Mouse (Mus musculus): ENCODE measurements around the gene Dlx5. TPM values are rescaled to one million over a fixed set of nuclear protein-coding genes. Genes with fewer than 3 reads are reported as not detected.

Gene Dlx5
- polyA plus RNA-seq, 1 experiment from 2014 or later = 1.3 TPM

DNA sequence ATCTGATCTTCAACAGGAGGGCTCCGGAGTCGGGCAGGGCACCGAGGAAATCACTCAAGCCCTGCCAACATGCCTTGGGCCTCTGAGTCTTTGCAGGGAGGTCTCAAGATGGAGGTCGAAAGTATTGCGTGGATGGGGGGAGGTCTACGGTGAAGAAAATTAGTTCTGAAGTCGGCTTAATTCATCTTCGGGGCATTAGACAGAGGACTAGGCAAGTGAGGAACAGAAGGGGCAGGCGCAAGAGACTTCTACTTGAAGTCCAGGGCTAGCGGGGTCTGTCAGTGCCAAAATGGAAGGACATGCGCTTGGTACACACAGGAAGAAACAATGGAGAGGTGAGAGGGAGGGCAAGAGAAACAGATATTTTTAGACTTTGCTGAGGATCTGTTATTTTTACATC, 6.7 kb downstream of the Dlx5 start:
- H3K36me3 ChIP-seq (ENCODE audit: control insufficient read depth, insufficient read depth, low read length) = no peaks in the 10 kb centered on the region
- 1% methylated on average over 11 of the region's 11 CpGs for WGBS
- no peak for ATAC-seq (ENCODE audit: insufficient number of reproducible peaks, insufficient read depth, low FRiP score, low read depth)
- H3K9ac ChIP-seq (ENCODE audit: low read length) = no peak overlapping the region
- peaks cover 99% of the 10 kb centered on the region for H3K27me3 ChIP-seq (ENCODE audit: control insufficient read depth, insufficient read depth, low read length)
- 0 out of 2 replicates have a peak overlapping the region, but pooled peaks have one; percentile 10 for H3K4me2 ChIP-seq (ENCODE audit: low read length)
- peaks cover 6 to 15% of the 10 kb centered on the region in 2 experiments; a peak in 3 of 4 replicates for H3K4me1 ChIP-seq (ENCODE audit: control insufficient read depth in 2 of 2, insufficient read depth in 2 of 2, low read length in 2 of 2)
- no peaks in the 10 kb centered on the region for H3K9me3 ChIP-seq (ENCODE audit: control insufficient read depth, low read length)
- H3K27ac ChIP-seq (replicated peaks in 1 of 2; ENCODE audit: control insufficient read depth in 1 of 2, insufficient read depth in 1 of 2, low read depth in 2 of 2, low read length in 2 of 2) = no peak overlapping the region
- no peak overlapping the region; a peak in 1 of 4 replicates for H3K4me3 ChIP-seq (ENCODE audit: control insufficient read depth in 1 of 2, insufficient read depth in 1 of 2, low read depth in 1 of 2, low read length in 2 of 2)

DNA sequence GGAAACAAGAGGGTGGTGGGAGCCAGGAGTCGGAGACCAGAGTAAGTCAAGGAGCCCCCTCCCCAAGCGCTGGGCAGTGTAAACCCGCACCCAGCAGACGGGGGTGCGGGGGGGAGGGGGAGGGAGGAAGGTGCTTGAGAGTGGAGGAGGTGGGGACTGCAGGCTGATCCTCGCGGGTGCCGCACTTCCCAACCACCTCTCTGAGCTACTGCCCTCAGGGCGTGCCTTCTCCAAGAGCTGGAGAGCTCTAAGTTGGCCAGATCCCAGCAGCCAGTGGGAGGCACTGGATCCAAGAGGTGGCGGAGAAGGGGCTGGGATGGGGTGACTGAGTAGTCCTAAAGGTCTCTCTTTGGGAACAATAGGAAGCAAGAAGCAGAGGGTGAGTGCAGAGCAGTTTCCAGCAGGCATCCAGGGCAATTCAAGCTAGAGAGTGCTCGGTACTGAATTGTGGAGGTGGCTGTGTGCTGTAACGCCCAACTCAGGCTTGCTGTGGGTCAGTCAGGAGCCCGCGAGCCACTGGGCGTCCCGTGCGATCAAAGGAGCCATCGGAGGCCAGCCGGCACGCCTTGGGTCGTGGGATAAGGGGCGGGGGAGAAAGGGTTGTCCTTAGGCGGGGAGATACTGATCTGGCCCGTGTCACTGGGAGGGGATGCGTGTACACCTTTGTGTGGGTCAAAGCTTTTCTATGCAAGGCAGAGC, 7.7 kb downstream of the Dlx5 start:
- Histone ChIP-seq H3K4me3 (ENCODE audit: control insufficient read depth in 1 of 2, insufficient read depth in 1 of 2, low read depth in 1 of 2, low read length in 2 of 2) (no peak overlapping the region), H3K27ac (replicated peaks in 1 of 2; ENCODE audit: control insufficient read depth in 1 of 2, insufficient read depth in 1 of 2, low read depth in 2 of 2, low read length in 2 of 2) (no peak overlapping the region), H3K4me2 (ENCODE audit: low read length) (no peak overlapping the region; the same call in 1 of the 2 replicates), H3K4me1 (ENCODE audit: control insufficient read depth in 2 of 2, insufficient read depth in 2 of 2, low read length in 2 of 2) (peaks cover 6 to 15% of the 10 kb centered on the region in 2 experiments; a peak in 3 of 4 replicates), H3K9ac (ENCODE audit: low read length) (no peak overlapping the region), H3K9me3 (ENCODE audit: control insufficient read depth, low read length) (no peaks in the 10 kb centered on the region), H3K36me3 (ENCODE audit: control insufficient read depth, insufficient read depth, low read length) (no peaks in the 10 kb centered on the region), H3K27me3 (ENCODE audit: control insufficient read depth, insufficient read depth, low read length) (peaks cover 98% of the 10 kb centered on the region)
- under 1% methylated on average over 24 of the region's 25 CpGs for WGBS
- peak; percentile 25; the same call in 1 of the 2 replicates for ATAC-seq (ENCODE audit: insufficient number of reproducible peaks, insufficient read depth, low FRiP score, low read depth)

DNA sequence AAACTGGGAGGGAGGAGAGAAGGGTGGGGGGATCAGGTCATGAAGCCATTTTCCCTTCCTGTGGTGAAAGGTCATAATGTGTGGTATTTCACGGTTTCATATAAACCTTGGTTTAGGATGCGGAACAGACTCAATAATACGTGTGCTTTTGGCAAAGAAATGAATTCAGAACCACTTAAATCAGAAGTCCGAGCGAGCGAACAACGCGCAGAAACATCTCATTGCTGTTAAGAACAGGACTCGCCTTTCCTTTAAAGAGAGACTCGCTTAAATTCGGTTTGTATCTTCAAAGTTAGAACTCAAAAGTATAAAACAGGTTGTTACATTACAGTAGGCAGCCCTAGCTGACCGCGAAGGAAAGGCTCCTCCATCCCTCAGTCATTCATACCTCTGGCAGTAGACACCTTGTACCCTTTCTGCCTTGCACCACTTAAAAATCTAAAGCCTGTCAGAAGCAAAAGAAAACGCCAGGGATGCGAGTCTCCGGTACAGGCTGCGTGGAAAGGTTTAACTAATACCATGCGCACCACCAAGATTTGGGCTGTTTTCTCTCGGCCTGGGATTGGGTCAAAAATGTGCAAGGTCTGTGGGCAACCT, 8.3 kb downstream of the Dlx5 start:
- no peak for ATAC-seq (ENCODE audit: insufficient number of reproducible peaks, insufficient read depth, low FRiP score, low read depth)
- Histone ChIP-seq H3K27me3 (ENCODE audit: control insufficient read depth, insufficient read depth, low read length) (peaks cover 98% of the 10 kb centered on the region), H3K4me2 (ENCODE audit: low read length) (no peak overlapping the region), H3K36me3 (ENCODE audit: control insufficient read depth, insufficient read depth, low read length) (no peaks in the 10 kb centered on the region), H3K9ac (ENCODE audit: low read length) (no peak overlapping the region), H3K27ac (replicated peaks in 1 of 2; ENCODE audit: control insufficient read depth in 1 of 2, insufficient read depth in 1 of 2, low read depth in 2 of 2, low read length in 2 of 2) (no peak overlapping the region), H3K9me3 (ENCODE audit: control insufficient read depth, low read length) (no peaks in the 10 kb centered on the region), H3K4me3 (ENCODE audit: control insufficient read depth in 1 of 2, insufficient read depth in 1 of 2, low read depth in 1 of 2, low read length in 2 of 2) (no peak overlapping the region), H3K4me1 (ENCODE audit: control insufficient read depth in 2 of 2, insufficient read depth in 2 of 2, low read length in 2 of 2) (peaks cover 6 to 12% of the 10 kb centered on the region in 2 experiments; a peak in 3 of 4 replicates)
- WGBS = 2% methylated on average over 19 of the region's 19 CpGs

DNA sequence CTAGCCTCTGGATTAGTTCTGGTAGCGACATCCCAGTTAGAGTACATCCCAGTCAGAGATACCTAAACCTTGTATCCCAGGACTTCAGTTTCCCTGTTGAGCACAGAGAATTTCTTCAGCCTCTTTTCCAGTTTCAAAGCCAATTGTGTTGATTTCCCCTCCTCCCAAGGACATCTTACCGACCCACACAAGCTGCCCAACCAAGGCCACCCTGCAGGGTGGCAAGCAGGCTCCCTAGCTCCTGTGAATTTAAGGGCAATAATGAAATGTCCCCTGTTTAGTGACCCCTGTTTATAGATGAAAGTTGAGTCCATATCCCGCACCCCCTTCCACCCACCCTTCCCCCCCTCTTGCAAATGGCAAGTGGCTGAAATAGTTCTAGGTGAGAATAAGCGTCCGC, 9.0 kb downstream of the Dlx5 start:
- Histone ChIP-seq H3K36me3 (ENCODE audit: control insufficient read depth, insufficient read depth, low read length) (no peaks in the 10 kb centered on the region), H3K4me3 (ENCODE audit: control insufficient read depth in 1 of 2, insufficient read depth in 1 of 2, low read depth in 1 of 2, low read length in 2 of 2) (no peak overlapping the region), H3K9ac (ENCODE audit: low read length) (no peak overlapping the region), H3K27ac (replicated peaks in 1 of 2; ENCODE audit: control insufficient read depth in 1 of 2, insufficient read depth in 1 of 2, low read depth in 2 of 2, low read length in 2 of 2) (no peak overlapping the region), H3K4me1 (ENCODE audit: control insufficient read depth in 2 of 2, insufficient read depth in 2 of 2, low read length in 2 of 2) (peaks cover 2 to 11% of the 10 kb centered on the region in 2 experiments; a peak in 2 of 4 replicates), H3K9me3 (ENCODE audit: control insufficient read depth, low read length) (no peaks in the 10 kb centered on the region), H3K27me3 (ENCODE audit: control insufficient read depth, insufficient read depth, low read length) (peaks cover 97% of the 10 kb centered on the region), H3K4me2 (ENCODE audit: low read length) (no peak overlapping the region)
- ATAC-seq (ENCODE audit: insufficient number of reproducible peaks, insufficient read depth, low FRiP score, low read depth) = no peak
- 4% methylated on average over 5 of the region's 5 CpGs for WGBS

DNA sequence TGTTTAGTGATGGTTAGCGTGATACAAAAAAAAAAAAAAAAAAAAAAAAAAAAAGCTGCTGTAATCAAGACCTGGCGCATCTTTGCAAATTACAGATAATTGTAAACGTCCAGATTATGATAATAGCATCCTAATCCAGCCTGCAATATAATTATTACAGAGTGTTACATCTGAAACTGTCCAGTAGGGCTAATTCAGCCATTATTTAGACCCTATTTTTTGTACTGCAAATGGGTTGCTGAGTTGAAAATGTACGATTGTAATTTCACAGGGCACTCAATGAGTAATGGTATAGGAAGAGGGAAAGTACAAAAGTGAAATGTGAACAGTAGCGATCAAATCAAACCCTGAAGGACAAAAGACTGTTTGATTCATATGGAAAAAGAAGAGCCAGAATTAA, 10.2 kb downstream of the Dlx5 start:
- Histone ChIP-seq H3K4me1 (ENCODE audit: control insufficient read depth in 2 of 2, insufficient read depth in 2 of 2, low read length in 2 of 2) (peaks cover 2 to 11% of the 10 kb centered on the region in 2 experiments; a peak in 2 of 4 replicates), H3K27ac (replicated peaks in 1 of 2; ENCODE audit: control insufficient read depth in 1 of 2, insufficient read depth in 1 of 2, low read depth in 2 of 2, low read length in 2 of 2) (no peak overlapping the region), H3K27me3 (ENCODE audit: control insufficient read depth, insufficient read depth, low read length) (peaks cover 96% of the 10 kb centered on the region), H3K9me3 (ENCODE audit: control insufficient read depth, low read length) (no peaks in the 10 kb centered on the region), H3K9ac (ENCODE audit: low read length) (no peak overlapping the region), H3K4me3 (ENCODE audit: control insufficient read depth in 1 of 2, insufficient read depth in 1 of 2, low read depth in 1 of 2, low read length in 2 of 2) (no peak overlapping the region), H3K4me2 (ENCODE audit: low read length) (no peak overlapping the region), H3K36me3 (ENCODE audit: control insufficient read depth, insufficient read depth, low read length) (no peaks in the 10 kb centered on the region)
- ATAC-seq (ENCODE audit: insufficient number of reproducible peaks, insufficient read depth, low FRiP score, low read depth) = no peak
- 7% methylated on average over 5 of the region's 5 CpGs for WGBS

DNA sequence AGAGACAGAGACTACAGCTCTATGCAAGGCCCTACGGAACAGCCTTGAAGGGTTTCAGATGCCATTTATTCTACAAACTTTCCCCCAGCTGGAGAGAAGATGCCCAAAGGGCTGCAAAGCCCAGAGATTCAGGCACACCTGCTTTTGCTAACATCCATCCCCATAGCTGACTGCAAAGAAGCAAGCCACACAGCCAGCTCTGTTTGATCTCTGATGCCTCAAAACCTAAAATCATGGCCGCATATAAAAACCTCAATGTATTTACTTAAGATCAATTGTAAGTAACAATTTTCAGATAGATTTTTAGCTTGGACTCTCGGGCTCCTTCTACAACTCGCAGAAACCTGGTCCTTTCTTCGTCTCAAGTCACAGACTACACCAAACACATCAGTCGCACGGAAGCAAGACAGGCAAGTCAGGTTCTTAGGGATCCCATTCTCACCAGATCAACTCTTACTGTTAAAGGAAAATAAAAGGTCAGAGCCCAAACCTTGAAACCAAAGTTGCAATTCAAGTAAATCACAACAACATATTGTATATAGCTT, 10.9 kb downstream of the Dlx5 start:
- no peaks in the 10 kb centered on the region for H3K36me3 ChIP-seq (ENCODE audit: control insufficient read depth, insufficient read depth, low read length)
- peaks cover 96% of the 10 kb centered on the region for H3K27me3 ChIP-seq (ENCODE audit: control insufficient read depth, insufficient read depth, low read length)
- no peak for ATAC-seq (ENCODE audit: insufficient number of reproducible peaks, insufficient read depth, low FRiP score, low read depth)
- WGBS = 3% methylated on average over 7 of the region's 7 CpGs
- no peak overlapping the region for H3K4me3 ChIP-seq (ENCODE audit: control insufficient read depth in 1 of 2, insufficient read depth in 1 of 2, low read depth in 1 of 2, low read length in 2 of 2)
- peaks cover 2 to 11% of the 10 kb centered on the region in 2 experiments; a peak in 2 of 4 replicates for H3K4me1 ChIP-seq (ENCODE audit: control insufficient read depth in 2 of 2, insufficient read depth in 2 of 2, low read length in 2 of 2)
- H3K9me3 ChIP-seq (ENCODE audit: control insufficient read depth, low read length) = no peaks in the 10 kb centered on the region
- H3K9ac ChIP-seq (ENCODE audit: low read length) = no peak overlapping the region
- no peak overlapping the region for H3K4me2 ChIP-seq (ENCODE audit: low read length)
- H3K27ac ChIP-seq (replicated peaks in 1 of 2; ENCODE audit: control insufficient read depth in 1 of 2, insufficient read depth in 1 of 2, low read depth in 2 of 2, low read length in 2 of 2) = no peak overlapping the region

DNA sequence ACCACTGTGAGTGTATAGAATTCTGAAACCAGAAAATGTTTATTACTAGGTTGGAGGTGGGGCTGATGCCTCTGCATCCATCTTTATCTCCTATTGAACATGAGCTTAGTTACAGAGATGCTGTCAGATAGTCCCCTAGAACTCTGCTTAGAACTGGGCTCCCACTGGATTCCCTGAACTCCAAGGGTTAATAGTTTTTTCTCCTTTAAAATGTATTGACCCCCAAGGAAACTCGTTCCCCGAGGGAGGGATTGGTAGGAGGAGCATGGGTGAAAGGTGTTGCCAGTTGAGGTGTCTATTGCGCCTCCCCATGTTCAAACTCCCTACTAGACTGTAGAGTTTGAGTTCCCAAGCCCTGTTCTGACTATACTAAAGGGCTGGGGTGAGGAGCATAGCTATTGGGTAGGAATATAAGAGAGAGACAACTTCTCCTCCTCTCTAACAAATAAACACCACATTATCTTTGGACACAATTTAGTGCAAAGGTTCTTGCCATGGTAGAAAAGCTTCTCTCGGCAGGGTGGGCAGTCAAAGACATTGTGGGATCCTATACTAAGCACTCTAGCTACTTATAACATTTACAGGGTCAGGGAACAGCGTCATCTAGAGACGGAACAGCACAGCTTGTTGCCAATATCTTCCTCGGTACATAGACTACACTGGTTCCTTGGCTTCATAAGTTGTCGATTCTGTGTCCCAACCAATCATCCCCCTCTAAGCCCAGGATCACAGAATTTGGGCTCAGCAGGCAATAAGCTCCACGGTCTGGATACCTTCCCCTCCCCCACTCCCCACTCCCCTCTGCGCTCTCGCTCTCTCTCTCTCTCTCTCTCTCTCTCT, 11.7 kb downstream of the Dlx5 start:
- no peaks in the 10 kb centered on the region for H3K9me3 ChIP-seq (ENCODE audit: control insufficient read depth, low read length)
- no peaks in the 10 kb centered on the region for H3K36me3 ChIP-seq (ENCODE audit: control insufficient read depth, insufficient read depth, low read length)
- no peak overlapping the region for H3K4me3 ChIP-seq (ENCODE audit: control insufficient read depth in 1 of 2, insufficient read depth in 1 of 2, low read depth in 1 of 2, low read length in 2 of 2)
- WGBS = 1% methylated on average over 11 of the region's 11 CpGs
- no peak overlapping the region for H3K9ac ChIP-seq (ENCODE audit: low read length)
- 0 out of 2 replicates have a peak, but pooled peaks have one; percentile 31 for ATAC-seq (ENCODE audit: insufficient number of reproducible peaks, insufficient read depth, low FRiP score, low read depth)
- peaks cover 96% of the 10 kb centered on the region for H3K27me3 ChIP-seq (ENCODE audit: control insufficient read depth, insufficient read depth, low read length)
- peaks cover 2 to 9% of the 10 kb centered on the region in 2 experiments; a peak in 2 of 4 replicates for H3K4me1 ChIP-seq (ENCODE audit: control insufficient read depth in 2 of 2, insufficient read depth in 2 of 2, low read length in 2 of 2)
- no peak overlapping the region for H3K4me2 ChIP-seq (ENCODE audit: low read length)
- H3K27ac ChIP-seq (replicated peaks in 1 of 2; ENCODE audit: control insufficient read depth in 1 of 2, insufficient read depth in 1 of 2, low read depth in 2 of 2, low read length in 2 of 2) = no peak overlapping the region
